Comparison of ENCODE assay signal across 12 mouse cellular contexts in genomic region chr11:112959609-112960008, GRCm38 (mm10).
"Had no signal": no experiment of that assay in that cellular context is flagged by ENCODE, and none has a peak within 500 bp of the region (broad histone marks: within the 10 kb centered on the region; RNA-seq: fewer than 3 reads in every experiment).

No protein-coding gene starts in this region.

- ATAC-seq: lung, postnatal 0 days; midbrain, embryonic 16.5 days had no signal

- H3K4me2 ChIP-seq: limb, embryonic 13.5 days; stomach, embryonic 15.5 days had no signal

- H3K4me3 ChIP-seq: limb, embryonic 13.5 days; stomach, embryonic 15.5 days had no signal

- H3K27me3 ChIP-seq: stomach, embryonic 15.5 days had no signal

- H3K36me3 ChIP-seq: limb, embryonic 13.5 days; stomach, embryonic 15.5 days had no signal

- DNase-seq: kidney, postnatal 10 days; kidney, postnatal 4 days; left cerebral cortex, postnatal 4 days; lung, adult 18-20 months; lung, postnatal 36 days; right cerebral cortex, postnatal 14 days; thymus, postnatal 4 days had no signal

- H3K27ac ChIP-seq: limb, embryonic 13.5 days; liver, embryonic 14.5 days; stomach, embryonic 15.5 days had no signal

- H3K9ac ChIP-seq: limb, embryonic 13.5 days; liver, embryonic 14.5 days; stomach, embryonic 15.5 days had no signal

- H3K9me3 ChIP-seq: limb, embryonic 13.5 days; stomach, embryonic 15.5 days had no signal
